Mouse (Mus musculus) liver, embryonic 14.5 days (tissue): ENCODE measurements around the gene Pnkd. TPM values are rescaled to one million over a fixed set of nuclear protein-coding genes. Genes with fewer than 3 reads are reported as not detected.

Source experiments
- ATAC-seq: fragments of 200-750 bp; cut with Nextera tagmentation; 2 replicates; pipeline ENCODE4 v1.8.0; 2017; ENCODE audit warnings: moderate number of reproducible peaks, mild to moderate bottlenecking, moderate library complexity; ENCODE audit not compliant: insufficient read depth
- DNase-seq, 3 experiments: peaks; one replicate each; pipeline ENCODE4 v3.0.0-alpha.2; 2012 to 2013; ENCODE audit warnings: low read depth in 3 of 3, low spot score in 3 of 3
- H3K27ac ChIP-seq: fragments of 300-500 bp; sonication (generic); 2 replicates; pipeline ENCODE4 v1.5.1; 2014; ENCODE audit warnings: moderate library complexity, mild to moderate bottlenecking, control low read depth, inconsistent platforms
- H3K27me3 ChIP-seq: fragments of 300-500 bp; sonication (generic); 2 replicates; pipeline ENCODE4 v1.6.1; 2014; ENCODE audit warnings: mild to moderate bottlenecking, low read length, moderate library complexity; ENCODE audit not compliant: control insufficient read depth, insufficient read depth
- H3K36me3 ChIP-seq: fragments of 300-500 bp; sonication (generic); replicated peaks from 2 replicates; pipeline ENCODE4 v1.6.1; 2014; ENCODE audit warnings: low read depth; ENCODE audit not compliant: control insufficient read depth, insufficient read depth
- H3K4me1 ChIP-seq, 2 experiments: fragments of 200-500 bp in 1 of 2; fragments of 300-500 bp in 1 of 2; sonication (generic) in 1 of 2; replicated peaks; 2 replicates each; pipeline ENCODE4 v1.6.1; 2012 to 2014; ENCODE audit warnings: antibody characterized with exemption in 1 of 2, inconsistent platforms in 1 of 2, low read length in 1 of 2; ENCODE audit not compliant: control insufficient read depth in 2 of 2, insufficient read depth in 2 of 2
- H3K4me2 ChIP-seq: fragments of 300-500 bp; sonication (generic); 2 replicates; pipeline ENCODE4 v1.6.1; 2014; ENCODE audit warnings: low read depth, mild to moderate bottlenecking, control low read depth, moderate library complexity
- H3K4me3 ChIP-seq, 2 experiments: fragments of 200-500 bp in 1 of 2; fragments of 300-500 bp in 1 of 2; sonication (generic) in 1 of 2; 2 replicates each; pipeline ENCODE4 v1.5.1; 2012 to 2014; ENCODE audit warnings: low read depth in 2 of 2, low read length in 2 of 2, mild to moderate bottlenecking in 2 of 2, control low read depth in 1 of 2, inconsistent platforms in 1 of 2, moderate library complexity in 1 of 2; ENCODE audit not compliant: insufficient read depth in 1 of 2
- H3K9ac ChIP-seq: fragments of 300-500 bp; sonication (generic); replicated peaks from 2 replicates; pipeline ENCODE4 v1.6.1; 2014; ENCODE audit warnings: mild to moderate bottlenecking, control low read depth, moderate library complexity
- H3K9me3 ChIP-seq: fragments of 300-500 bp; sonication (generic); 2 replicates; pipeline ENCODE4 v1.6.1; 2016; ENCODE audit warnings: low read length, mixed read lengths; ENCODE audit not compliant: control insufficient read depth
- CTCF ChIP-seq: IDR thresholded peaks from 2 replicates; pipeline ENCODE4 v1.5.1; 2016; ENCODE audit warnings: antibody characterized with exemption, low read depth, control low read depth
- EP300 ChIP-seq: IDR thresholded peaks from 2 replicates; pipeline ENCODE4 v1.6.1; 2016; ENCODE audit warnings: antibody characterized with exemption, low read depth
- WGBS: fragments of 180-500 bp; shearing (Covaris S2); extraction: QIAGEN DNeasy Blood & Tissue Kit; methylation state at CpG from one replicate; pipeline ENCODE4 v1.1.7; 2014; ENCODE audit not compliant: insufficient replicate concordance; 5-methylcytosine and 5-hydroxymethylcytosine counted together
- polyA plus RNA-seq, 2 experiments: library from polyadenylated mRNA; depleted of rRNA in 1 of 2; stranded (reverse) in 1 of 2; unstranded in 1 of 2; fragments of >200 nt; fragmentation: Nextera tagmentation in 1 of 2; extraction: Ambion mirVana in 1 of 2; gene quantifications; 2 replicates each; pipeline versions ENCODE4 v1.2.1 to v1.2.3; 2012 to 2014

Pnkd gene
- polyA plus RNA-seq, 2 experiments = 16.8 to 42.1 TPM

DNA sequence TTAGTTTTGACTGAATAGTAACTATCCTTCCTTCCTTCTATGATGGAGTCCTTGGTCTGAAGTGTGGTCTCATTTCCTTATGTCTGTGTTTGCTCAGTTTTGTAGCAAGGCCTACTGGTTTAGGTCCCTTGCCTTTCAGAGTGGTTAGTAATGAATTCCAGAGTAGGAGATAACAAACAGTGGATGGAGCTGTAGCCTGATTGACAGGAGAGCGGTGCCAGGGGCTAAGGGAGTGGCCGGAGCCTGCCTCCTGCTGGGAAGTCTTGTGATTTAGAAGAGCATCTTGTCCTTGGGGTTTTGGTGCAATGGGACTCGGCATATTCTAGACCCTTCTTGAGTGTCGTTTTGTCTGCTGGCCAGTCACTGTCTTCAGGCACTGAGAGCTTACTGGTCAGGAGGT is 27.9 kb upstream of the Pnkd start:
- no peak for DNase-seq
- Histone ChIP-seq H3K36me3 (peaks cover 62% of the 10 kb centered on the region), H3K4me3 (no peak overlapping the region), H3K9ac (no peak overlapping the region), H3K4me2 (no peak overlapping the region), H3K4me1 (no peaks in the 10 kb centered on the region), H3K9me3 (no peaks in the 10 kb centered on the region), H3K27ac (no peak overlapping the region), H3K27me3 (no peaks in the 10 kb centered on the region)
- WGBS = 88% methylated on average over 4 of the region's 4 CpGs
- no peak for ATAC-seq
- no peak for TF ChIP-seq CTCF
- no peak for TF ChIP-seq EP300

- H3K27me3 ChIP-seq = no peaks in the 10 kb centered on the region
- TF ChIP-seq EP300 (no peak), CTCF (no peak)
- no peak for ATAC-seq
- H3K27ac ChIP-seq = no peak overlapping the region
- no peak for DNase-seq
- no peaks in the 10 kb centered on the region for H3K4me1 ChIP-seq
- no peak overlapping the region for H3K4me3 ChIP-seq
- 77% methylated on average over 6 of the region's 6 CpGs for WGBS
- no peaks in the 10 kb centered on the region for H3K9me3 ChIP-seq
- no peak overlapping the region for H3K4me2 ChIP-seq
- peaks cover 75% of the 10 kb centered on the region for H3K36me3 ChIP-seq
- H3K9ac ChIP-seq = no peak overlapping the region
These were observed 22.2 kb upstream of the Pnkd start for GRCm38 (mm10) chr1:74262510-74262909.

DNA sequence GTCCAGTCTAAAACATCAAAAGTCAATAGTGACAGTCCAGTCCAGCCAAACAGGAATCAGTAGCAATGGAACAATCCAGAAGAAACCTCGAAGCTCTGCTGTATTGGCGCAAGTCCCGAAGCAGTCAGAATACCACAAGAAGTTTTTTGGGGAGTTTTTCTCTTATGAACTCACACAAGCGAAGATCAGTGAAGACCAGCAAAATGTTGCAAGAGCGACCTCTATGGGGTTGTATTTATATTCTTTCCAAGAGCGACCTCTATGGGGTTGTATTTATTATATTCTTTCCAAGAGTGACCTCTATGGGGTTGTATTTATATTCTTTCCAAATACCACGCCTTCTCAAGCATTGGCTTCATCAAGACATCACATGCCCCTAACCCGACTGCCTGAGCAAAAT is 16.0 kb upstream of the Pnkd start:
- Histone ChIP-seq H3K4me2 (no peak overlapping the region), H3K4me3 (no peak overlapping the region), H3K36me3 (peaks cover 35% of the 10 kb centered on the region), H3K4me1 (no peaks in the 10 kb centered on the region), H3K9ac (no peak overlapping the region), H3K9me3 (no peaks in the 10 kb centered on the region), H3K27ac (no peak overlapping the region), H3K27me3 (no peaks in the 10 kb centered on the region)
- DNase-seq (no peak), ATAC-seq (no peak)
- 70% methylated on average over 8 of the region's 8 CpGs for WGBS
- TF ChIP-seq EP300 = no peak
- peak; percentile 12; the same call in 1 of the 2 replicates for TF ChIP-seq CTCF

DNA sequence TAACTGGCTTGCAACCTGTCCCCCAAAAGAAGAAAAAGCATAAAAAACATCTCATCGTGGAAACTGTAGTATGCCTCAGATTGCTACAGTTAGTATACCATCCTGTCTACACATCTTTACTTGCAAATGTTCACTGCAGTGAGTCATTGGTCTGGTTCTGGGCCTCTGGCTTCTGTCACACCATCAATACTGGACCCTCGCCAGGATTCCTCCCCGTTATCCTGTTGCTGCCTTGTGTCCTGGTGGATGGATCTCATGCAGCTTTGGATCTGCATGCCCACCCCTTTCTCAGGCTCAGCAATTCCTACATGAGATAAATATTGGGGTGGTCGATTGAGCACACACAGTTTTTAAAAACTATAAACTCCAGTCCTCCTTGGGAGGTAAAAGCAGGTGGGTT is 13.1 kb upstream of the Pnkd start:
- no peak for ATAC-seq

DNA sequence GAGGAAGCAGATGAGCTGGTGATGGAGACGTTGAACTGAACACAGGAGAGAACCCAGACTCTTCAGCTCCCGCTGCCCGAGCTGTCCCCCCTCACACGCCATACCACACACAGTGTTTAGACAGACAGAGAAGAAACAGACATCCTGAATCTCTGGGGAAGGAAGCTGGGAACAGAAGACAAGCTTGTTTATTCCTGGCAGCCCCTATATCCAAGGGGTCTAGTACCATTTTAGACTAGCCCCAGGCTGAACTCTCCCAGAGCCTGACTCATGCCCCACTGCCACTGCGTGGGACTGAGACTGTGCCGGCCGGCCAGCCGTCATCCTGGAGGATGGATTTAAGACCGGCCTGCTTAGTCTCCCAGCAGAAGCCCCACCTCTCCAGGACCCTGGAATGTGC is 9.7 kb upstream of the Pnkd start:
- WGBS = 25% methylated on average over 9 of the region's 9 CpGs
- no peak overlapping the region for H3K27ac ChIP-seq

More for the DNA sequence above, 13.1 kb upstream of the Pnkd start:
- Histone ChIP-seq H3K36me3 (peaks cover 10% of the 10 kb centered on the region), H3K9ac (no peak overlapping the region), H3K4me3 (no peak overlapping the region), H3K9me3 (no peaks in the 10 kb centered on the region), H3K4me2 (no peak overlapping the region), H3K4me1 (0 out of 4 replicates have a peak, but pooled peaks cover 0 to 2% of the 10 kb centered on the region in 2 experiments), H3K27ac (no peak overlapping the region), H3K27me3 (no peaks in the 10 kb centered on the region; the same call in 1 of the 2 replicates)
- TF ChIP-seq EP300 (no peak), CTCF (no peak)
- no peak for DNase-seq
- 66% methylated on average over 4 of the region's 4 CpGs for WGBS

More for the DNA sequence above, 9.7 kb upstream of the Pnkd start:
- ATAC-seq = no peak
- Histone ChIP-seq H3K9ac (no peak overlapping the region), H3K4me1 (0 out of 4 replicates have a peak, but pooled peaks cover 0 to 2% of the 10 kb centered on the region in 2 experiments), H3K36me3 (no peaks in the 10 kb centered on the region), H3K4me3 (no peak overlapping the region), H3K4me2 (no peak overlapping the region), H3K9me3 (no peaks in the 10 kb centered on the region), H3K27me3 (no peaks in the 10 kb centered on the region; the same call in 1 of the 2 replicates)
- no peak for DNase-seq
- TF ChIP-seq CTCF (no peak), EP300 (no peak)
